Mouse (Mus musculus) lung, postnatal 4 days (tissue): ENCODE measurements at regions not wholly inside any gene's neighbourhood (a gene's known extent, or its start where the extent isn't known, plus 50 kb on each side); places are given as distances from the start of the nearest gene placed in this dataset.
A peak's percentile ranks its signal among the peaks of the same experiment; 100 is the strongest.

ENCODE experiments used
- DNase-seq, 2 experiments: peaks; one replicate each; pipeline ENCODE4 v3.0.0; 2021

DNA sequence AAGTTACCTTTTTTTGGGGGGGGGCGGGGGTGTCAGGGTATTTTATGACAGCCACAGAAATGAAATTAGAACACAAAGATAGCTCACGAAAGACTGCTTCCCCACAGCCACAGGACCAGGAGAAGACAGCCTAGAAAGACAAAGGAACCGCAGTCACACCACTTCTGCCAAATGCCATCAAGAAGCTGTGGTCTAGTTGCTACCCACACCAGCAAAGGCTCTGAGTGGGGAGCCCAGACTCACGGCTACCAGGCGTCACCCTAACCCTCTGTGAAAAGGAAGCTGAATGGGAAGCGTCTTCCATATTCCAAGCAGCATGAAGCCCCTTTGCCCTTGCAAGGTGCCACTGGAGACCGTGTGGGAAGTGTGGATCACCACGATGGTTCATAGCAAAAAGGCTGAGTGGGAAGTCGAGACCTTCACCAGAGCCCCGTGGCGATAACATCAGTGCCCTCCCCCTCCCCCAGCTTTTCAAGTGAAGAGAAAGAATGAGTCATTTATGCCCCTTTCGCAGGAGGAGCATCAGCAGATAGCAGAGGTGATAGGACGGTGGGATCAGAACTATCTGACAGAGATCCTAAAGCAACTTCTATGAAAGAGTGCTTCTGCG, 91.3 kb upstream of the Spdye4c start:
- no peak for DNase-seq

DNA sequence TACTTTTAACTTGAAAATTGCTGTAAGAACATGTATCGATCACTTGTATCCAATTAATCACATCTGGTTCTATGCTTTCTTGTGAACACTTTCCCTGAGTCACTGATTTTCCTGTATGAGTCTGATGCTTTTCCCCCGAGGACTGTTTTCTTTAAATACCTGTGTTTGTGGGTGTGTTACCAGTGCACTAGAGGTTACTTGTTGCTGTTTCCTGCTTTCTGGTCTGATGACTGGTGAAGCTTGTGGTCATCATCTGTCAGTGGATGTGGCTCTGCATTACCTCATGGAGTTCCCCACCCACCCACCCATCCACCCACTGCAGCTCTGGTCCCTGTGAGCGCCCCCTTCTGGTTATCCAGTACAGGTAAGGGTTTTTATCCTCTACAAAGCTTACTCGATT, 88.3 kb upstream of the Spdye4c start:
- DNase-seq: no peak

DNA sequence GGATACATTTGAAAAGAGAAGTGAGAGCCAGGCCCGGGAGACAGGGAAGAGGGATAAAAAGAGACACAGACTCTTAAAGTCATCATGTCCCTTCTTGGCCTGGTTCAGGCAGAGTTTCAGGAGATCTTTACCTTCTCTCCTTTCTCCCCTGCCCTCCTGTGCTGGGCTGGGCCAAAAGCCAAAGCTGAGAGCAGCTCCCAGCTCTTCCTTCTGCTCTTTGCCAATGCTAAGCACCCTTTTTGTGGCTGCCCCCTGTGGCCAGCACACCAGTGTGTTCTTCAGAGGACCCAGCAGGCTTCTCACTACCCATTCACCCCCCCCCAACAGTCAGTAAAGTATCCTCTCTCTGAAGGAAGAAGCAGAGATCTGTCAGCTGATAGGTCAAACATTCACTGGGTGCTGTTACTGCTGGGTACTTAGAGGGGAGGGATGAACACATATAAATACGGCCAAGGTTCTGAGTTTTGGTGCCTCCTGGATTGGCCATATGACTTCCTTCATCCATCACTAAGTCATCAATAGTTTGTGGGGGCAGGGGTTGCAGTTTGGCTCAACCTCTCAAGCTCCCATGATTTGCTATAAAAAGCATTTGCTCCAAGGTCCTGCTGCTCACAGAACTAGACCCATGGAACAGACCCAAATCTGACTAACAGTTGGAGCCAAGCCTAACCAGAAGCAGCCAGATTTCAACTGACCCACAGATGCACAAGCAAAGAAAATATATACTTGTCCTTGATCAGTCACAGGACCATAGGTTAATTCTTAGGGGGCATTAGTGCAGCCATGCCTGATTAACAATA, 87.7 kb upstream of the Spdye4c start:
- DNase-seq: peak; percentile 30 to 59

DNA sequence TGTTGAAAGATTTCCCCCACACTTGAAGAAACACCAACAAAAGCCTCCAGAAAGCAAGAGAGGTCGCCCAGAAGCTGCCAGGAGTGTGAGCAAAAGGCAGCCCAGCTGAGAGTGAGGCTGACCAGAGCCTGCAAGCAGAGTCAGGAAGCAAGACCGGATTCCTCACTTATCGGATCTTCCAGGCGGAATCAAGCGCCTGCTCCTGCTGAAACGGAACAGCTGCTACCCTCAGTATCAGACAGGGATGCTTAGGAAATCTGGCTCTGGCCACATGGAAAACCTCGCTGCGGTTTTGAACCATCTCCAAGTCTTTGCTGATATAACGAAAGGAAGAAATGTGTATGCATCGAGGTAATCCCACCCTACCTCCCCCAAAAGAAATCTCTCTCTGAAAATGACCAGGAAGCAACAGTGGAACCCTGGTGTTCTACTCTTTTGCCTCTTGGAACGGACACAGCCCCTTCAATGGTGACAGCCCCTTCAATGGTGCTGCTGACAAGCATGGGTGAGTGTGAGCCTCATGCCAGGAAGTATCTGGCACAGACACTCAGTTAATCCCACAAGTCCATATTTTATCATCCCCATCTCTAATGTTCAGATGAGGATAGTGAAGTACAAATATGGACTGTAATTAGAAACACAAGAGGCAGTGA, 83.3 kb upstream of the Spdye4c start:
- DNase-seq: peak; percentile 64 to 91

DNA sequence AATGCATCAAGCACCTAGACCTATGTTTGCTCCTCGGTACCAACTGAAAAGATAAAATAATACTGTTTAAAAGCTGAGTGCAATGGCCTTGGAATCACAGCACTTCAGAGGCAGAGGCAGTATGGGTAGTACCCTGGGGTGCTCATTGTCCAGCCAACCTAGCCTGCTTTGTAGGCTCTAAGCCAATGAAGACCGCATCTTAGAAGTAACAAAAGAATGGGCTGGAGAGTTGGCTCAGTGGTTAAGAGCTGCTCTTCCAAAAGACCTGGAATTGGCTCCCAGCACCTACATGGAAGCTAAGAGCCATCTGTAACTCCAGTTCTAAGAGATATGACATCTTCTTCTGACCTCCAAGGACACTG, 82.8 kb upstream of the Spdye4c start:
- DNase-seq: no peak

DNA sequence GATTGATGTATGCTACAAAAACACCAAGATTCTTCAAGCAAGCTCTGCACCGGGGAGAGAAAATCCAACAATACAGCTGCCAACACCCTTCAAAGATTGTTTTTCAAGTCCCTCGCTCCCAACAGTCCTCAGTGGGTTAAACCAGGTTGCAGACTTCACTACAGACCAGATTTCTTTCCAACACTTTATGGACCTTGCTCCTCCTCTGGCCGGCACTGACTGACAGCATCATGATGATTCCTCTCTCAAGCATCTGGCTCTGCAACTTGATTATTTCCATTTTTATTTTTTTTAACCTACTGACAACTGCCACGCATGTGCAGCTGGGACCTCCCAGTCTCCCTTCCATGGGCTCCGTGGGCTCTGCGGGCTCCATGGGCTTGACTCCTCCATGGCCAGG, 79.7 kb upstream of the Spdye4c start:
- DNase-seq: no peak

DNA sequence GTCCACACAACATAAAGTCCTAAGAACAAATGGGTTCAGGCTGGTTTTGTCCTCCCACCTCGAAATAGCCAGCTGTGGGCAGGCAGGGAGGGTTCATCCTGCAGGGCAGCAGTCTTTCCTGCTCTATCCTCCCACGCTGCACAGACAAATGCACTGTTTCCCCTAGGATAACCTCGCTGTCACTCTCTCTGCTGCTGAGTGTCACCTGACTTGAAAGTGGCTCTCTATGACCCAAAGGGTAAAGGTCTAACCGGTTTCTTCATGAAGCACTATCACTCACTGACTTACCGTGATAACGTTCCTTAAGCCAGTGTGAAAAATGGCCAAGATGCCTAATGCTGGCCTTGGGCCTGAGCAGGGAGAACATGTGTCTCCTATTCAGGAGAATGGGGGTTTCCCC, 78.2 kb upstream of the Spdye4c start:
- DNase-seq: no peak

DNA sequence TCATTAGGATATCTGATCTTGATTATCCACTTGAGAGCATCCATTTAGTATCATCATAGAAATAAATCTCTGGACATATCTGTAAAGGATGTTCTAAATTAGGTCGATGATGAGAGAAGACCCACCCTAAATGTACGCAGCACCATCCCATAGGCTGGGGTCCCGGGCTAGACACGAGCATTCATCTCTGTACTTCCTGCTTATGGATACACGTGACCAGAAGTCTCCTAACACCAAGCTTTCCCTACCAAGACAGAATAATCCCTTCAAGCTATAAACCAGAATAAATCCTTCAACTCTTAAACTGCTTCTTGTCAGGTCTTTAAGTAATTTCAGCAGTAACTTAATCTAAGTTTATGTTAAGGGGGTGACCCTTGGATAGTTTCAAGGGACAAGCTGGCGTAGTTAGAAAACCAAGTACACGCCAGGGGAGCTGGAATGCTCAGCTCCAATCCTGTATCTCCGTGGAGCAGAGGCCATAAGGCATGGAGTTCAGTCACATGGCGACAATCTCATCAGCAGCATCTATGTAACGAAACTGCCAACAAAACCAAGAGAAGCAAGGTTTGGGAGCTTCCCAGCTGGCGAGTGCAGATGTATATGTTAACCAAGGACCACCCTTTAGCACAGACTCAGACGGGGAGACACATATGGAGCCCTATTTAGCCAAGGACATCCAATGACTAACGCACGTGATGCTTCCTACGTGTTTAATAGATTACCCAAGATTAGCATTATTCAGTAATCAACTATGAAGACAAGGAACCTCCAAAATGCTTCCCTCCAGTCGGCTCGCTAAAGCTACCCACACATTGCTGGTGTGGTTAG, 76.3 kb upstream of the Spdye4c start:
- no peak for DNase-seq

DNA sequence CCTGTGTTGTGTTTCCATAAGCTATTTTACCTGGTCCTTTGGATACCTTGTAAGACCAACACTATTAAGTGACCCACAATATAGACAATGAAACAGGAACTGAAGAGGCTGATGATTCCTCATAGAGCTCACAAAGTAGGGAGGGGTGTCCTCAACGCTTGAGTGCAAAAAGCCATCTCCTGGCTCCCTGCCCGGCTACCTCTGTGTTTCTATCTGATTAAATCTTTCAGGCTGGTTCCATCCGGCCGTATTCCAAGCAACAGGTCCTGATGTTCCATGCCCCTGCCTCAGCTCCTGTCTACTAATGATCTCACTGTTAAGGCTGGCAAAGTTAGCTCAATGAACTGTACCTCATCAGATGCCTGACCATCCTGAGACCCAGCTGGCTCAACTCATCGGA, 75.3 kb upstream of the Spdye4c start:
- DNase-seq: no peak

DNA sequence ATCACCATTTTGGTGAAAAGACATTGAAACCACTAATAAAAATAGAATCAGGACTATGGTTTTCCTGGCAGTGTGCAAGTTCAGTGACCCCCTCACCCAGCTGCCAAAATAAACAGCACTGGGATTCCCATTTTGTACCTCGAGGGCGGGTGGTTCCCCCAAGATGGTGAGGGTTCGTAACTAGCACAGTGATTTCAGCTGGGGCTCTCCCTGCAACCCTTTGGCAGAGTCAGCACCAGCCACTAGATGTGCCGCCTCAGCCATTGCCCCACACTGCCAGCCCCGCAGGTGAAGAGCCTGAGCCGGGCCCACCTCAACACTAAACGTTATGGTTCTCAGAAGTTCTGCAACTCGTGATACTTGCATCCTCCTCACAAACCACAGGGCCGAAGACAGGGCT, 74.3 kb upstream of the Spdye4c start:
- DNase-seq: no peak

DNA sequence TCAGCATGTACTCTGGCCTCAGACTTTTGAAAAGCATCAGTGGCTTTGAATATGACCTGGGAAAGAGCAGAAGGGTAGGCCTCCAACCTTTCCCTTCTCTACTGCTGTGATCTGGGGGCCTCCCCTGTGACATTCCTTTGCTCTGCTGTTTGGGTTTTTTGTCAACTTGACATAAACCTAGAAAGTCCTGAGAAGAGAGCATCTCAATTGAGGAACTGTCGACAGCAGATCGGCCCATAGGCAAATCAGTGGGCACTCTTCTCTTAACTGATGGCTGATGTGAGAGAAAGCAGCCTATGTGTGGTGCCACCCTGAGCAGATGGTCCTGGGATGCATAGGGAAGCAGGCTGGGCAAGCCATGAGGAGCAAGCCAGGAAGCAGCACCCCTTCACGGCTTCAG, 72.9 kb upstream of the Spdye4c start:
- no peak for DNase-seq

DNA sequence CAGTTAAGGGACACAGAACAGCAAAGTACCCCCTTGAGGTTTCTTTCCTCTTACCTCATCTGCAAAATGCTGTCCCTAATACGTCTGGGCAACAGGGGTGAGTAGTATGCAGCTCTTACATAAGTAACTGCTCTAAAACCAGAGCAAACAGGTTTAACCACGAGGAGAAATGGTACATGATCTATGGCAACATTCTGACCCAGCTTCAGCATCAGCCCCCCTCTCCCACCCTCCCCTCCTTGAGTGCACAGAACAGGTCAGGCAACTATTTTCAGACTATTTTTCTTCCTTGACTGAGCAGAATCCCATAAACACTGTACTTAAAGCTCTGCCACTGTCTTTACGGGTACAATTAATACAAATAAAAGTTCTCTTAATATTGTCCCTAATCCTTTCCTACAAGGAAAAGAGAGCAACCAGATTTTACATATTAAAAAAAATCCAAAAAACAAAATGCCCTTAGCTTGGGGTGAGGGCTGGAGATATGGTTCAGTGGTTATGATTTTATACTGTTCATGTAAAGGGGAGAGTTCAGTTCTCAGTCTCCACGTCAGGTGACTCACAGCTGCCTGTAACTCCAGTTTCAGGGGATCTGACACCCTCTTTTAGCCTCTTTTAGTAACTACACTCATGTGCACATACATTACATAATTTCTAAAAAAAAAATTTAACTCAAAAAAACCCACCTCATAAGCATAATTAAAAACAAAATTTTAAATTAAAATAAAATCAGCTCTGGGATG, 69.1 kb upstream of the Spdye4c start:
- no peak for DNase-seq

DNA sequence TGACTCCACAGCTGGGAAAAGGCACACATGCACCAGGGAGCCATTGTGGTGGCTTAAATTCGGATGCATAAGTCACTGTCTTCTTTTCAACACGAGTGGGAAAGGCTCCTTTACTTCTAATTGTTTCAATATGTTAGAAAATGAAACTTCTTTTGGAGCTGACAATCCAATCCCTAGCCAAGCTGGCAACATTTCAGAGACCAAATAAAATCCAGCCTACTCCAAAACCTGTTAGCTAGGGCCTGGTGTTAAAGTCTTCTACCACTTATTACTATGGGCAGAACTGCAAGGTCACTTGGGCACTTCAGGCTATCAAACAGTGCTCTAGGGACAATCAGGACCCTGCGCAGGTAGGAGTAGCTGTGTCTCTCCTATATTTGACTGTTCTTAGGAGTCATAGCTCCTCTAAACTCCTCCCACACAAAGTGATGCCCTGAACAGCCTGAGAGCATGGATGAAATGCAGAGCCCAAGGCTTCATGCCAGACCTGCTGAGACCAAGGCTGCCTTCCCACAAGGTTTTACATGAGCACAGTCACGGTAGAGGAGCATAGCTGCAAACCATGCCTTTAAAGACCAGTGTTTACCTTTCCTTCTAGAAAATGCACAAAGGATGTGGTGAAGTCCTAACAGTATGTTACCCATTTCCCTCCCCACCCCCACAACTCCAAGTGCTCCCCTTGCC, 67.4 kb upstream of the Spdye4c start:
- no peak for DNase-seq

DNA sequence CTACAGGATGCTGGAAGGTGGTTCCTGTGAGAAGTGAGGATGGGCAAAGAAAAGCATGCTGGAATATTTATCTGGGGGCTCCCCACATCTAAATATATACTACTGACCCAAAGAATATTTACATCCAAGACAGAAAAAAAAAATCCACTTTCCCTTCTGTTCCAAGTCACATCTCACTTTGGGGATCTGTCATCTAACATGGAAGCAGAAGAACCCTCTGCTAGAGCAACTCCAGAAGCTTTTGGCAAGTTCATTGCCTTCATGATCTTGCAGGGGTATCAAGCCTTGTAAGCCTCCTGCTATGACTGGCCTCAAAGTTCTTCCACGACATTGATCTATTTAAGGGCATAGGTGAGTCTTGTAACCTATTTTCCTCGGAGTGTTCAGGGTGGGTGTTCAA, 64.9 kb upstream of the Spdye4c start:
- no peak for DNase-seq

DNA sequence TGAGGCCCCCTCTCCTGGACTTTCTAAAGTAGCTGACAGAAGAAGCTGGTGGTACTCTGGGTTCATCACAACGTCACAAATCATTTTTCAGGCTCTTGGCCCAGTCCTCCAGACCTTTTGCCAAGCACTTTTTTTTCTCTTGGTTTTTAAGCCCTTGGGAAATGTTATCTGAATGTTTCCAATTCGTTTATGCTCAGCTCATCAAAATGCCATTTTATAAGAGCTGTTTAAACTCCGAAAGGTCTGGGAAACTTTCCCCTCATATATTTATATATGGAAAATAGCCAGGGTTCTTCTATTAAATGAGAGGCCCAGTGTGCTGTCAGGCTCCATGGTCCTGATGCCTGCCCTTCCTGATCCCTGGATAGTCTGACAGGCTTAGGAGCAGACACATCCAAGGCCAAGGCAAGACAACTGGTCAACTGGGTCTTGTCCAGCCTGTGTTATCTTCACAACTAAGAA, 64.1 kb upstream of the Spdye4c start:
- DNase-seq: peak in 1 of 2 experiments; percentile 63

DNA sequence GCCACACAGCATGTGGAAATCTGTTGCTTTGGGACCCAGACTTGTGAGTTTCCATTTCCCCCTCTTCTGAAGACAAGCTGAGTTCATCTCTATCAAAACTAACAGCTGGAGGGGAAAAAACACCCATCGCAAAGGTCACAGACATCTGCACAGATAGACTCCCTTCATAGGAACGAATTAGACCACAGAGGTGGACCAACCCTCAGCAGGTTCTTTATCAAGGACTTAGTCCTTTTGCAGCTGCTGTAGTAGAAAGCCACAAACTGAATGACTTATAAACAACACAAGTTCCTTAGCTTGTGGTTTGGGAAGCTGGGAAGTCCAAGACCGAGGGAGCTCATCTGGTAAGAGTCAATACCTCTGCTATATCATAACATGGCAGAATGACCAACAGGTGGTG, 54.7 kb upstream of the Spdye4c start:
- no peak for DNase-seq

DNA sequence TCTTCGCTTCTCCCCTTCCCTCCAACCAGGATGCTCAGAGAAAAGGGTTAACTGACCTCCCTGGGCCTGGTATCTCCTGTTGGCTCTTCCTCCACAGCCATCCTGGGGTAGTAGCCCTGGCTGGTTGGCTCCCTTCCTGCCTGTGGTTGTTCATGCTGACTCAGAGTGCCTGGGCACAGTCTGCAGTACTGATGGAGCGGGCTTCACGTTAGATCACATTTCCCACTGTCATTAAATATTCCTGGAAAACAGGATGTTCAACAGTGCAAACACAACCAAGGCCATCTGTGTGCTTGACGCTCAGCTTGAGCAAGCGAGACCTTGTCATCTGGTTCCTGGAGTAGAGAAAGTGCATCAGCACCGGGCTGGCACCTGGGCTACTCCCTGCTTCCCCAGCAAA, 53.6 kb upstream of the Spdye4c start:
- DNase-seq: no peak

DNA sequence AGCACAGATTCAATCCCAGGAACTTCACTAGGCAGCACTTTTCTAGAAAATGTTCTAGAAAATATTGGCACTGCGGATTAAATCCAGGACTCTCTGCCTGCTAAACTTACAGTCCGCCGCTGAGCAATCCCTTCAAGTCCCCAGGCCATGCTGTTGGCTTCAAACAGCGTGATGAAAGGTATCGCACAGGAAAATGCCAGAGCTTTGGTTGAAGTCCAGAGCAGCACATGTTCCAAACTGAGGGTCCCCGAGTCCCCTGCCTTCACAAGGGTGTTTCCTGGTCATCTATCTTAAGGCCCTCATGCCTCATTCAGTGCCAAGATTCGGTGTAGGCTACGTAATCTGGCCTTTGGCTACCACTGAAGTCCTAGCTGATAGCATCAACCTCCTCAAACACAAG, 52.3 kb upstream of the Spdye4c start:
- DNase-seq: no peak
